Mouse (Mus musculus) lung, embryonic 16.5 days (tissue): ENCODE measurements around the gene Ociad2. TPM values are rescaled to one million over a fixed set of nuclear protein-coding genes. Genes with fewer than 3 reads are reported as not detected.

Source experiments
- ATAC-seq: fragments of 200-750 bp; cut with Nextera tagmentation; 2 replicates; pipeline ENCODE4 v1.8.0; 2017; ENCODE audit warnings: low read depth, mild to moderate bottlenecking, moderate library complexity
- H3K27ac ChIP-seq: fragments of 300-500 bp; sonication (generic); 2 replicates; pipeline ENCODE4 v1.5.1; 2014; ENCODE audit warnings: mild to moderate bottlenecking, control low read depth, low read length
- H3K27me3 ChIP-seq: fragments of 300-500 bp; sonication (generic); 2 replicates; pipeline ENCODE4 v1.6.1; 2014; ENCODE audit warnings: low read depth, low read length, mixed read lengths; ENCODE audit not compliant: control insufficient read depth, insufficient read depth
- H3K36me3 ChIP-seq: fragments of 300-500 bp; sonication (generic); 2 replicates; pipeline ENCODE4 v1.6.1; 2014; ENCODE audit warnings: low read length; ENCODE audit not compliant: control insufficient read depth, insufficient read depth
- H3K4me1 ChIP-seq: fragments of 300-500 bp; sonication (generic); replicated peaks from 2 replicates; pipeline ENCODE4 v1.6.1; 2014; ENCODE audit warnings: low read length, mixed read lengths; ENCODE audit not compliant: control insufficient read depth, insufficient read depth
- H3K4me2 ChIP-seq: fragments of 300-500 bp; sonication (generic); 2 replicates; pipeline ENCODE4 v1.6.1; 2014; ENCODE audit warnings: low read depth, low read length, control low read depth
- H3K4me3 ChIP-seq: fragments of 300-500 bp; sonication (generic); 2 replicates; pipeline ENCODE4 v1.5.1; 2014; ENCODE audit warnings: mild to moderate bottlenecking, low read length, control low read depth
- H3K9ac ChIP-seq: fragments of 300-500 bp; sonication (generic); 2 replicates; pipeline ENCODE4 v1.6.1; 2014; ENCODE audit warnings: low read length, control low read depth
- H3K9me3 ChIP-seq: fragments of 300-500 bp; sonication (generic); 2 replicates; pipeline ENCODE4 v1.6.1; 2016; ENCODE audit warnings: low read length; ENCODE audit not compliant: control insufficient read depth
- WGBS: fragments of 180-500 bp; shearing (Covaris S2); extraction: QIAGEN DNeasy Blood & Tissue Kit; methylation state at CpG from one replicate; pipeline ENCODE4 v1.1.7; 2014; 5-methylcytosine and 5-hydroxymethylcytosine counted together
- polyA plus RNA-seq: library from polyadenylated mRNA; unstranded; fragments of >200 nt; fragmentation: Nextera tagmentation; extraction: Ambion mirVana; gene quantifications from 2 replicates; pipeline ENCODE4 v1.2.1, GENCODE M21; 2015

Ociad2 gene
- polyA plus RNA-seq, 1 experiment from 2014 or later: 53.4 TPM

- H3K27ac ChIP-seq: no peak overlapping the region
- no peak overlapping the region for H3K4me2 ChIP-seq
- H3K9ac ChIP-seq: no peak overlapping the region
- peaks cover 2% of the 10 kb centered on the region; the same call in 1 of the 2 replicates for H3K4me1 ChIP-seq
- H3K36me3 ChIP-seq: no peaks in the 10 kb centered on the region
- 73% methylated on average over 22 of the region's 22 CpGs for WGBS
- H3K27me3 ChIP-seq: no peaks in the 10 kb centered on the region
- no peaks in the 10 kb centered on the region for H3K9me3 ChIP-seq
- no peak for ATAC-seq
- H3K4me3 ChIP-seq: no peak overlapping the region
Measured at GRCm38 (mm10) chr5:73342701-73343355, 2.0 kb upstream of the Ociad2 start.

DNA sequence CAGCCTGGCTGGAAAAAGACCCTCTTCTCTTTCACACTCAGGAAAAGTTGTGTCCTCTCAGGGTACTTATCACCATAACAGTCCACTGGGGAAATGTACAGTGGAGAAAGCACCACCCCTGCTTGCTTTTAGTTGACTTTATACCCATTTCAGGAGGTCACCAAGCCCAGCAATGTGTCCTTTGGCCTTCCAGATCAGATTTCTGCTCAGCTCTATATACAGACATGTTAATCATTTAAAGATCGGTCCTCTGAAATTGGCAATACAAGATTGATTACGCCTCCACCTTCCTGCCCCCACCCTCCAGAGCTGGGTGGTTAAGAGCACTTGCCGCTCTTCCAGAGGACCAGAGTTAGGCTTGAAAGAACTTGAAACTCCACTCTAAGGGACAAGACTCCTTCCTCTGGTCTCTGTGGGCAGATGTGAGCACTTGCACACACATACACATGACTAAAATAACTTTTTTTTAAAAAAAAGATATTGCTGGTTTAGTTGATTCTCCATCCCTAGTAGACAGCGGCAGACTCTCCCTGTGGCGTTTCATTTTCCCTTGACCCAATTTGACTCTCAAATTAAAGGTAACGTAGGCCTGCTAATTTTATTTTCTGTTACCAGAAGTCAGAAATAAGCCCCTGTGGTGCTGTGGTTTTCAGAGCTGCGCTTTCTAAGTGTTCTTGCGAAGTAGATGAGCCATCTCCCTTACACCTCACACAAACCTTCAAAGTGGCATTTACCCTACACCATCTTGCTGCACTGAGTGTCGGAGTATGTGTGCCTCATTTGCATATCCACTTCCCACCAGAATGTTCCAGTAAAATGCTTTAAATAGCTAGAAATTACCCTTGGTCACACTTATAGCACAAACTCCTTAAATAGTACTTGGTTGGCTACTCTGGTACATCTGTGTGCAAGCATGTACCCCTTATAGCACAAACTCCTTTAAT, 777 bp downstream of the Ociad2 start:
- Histone ChIP-seq H3K27me3 (no peaks in the 10 kb centered on the region; the same call in 1 of the 2 replicates), H3K36me3 (no peaks in the 10 kb centered on the region), H3K4me1 (peaks cover 2% of the 10 kb centered on the region; the same call in 1 of the 2 replicates), H3K9ac (no peak overlapping the region), H3K4me3 (no peak overlapping the region), H3K27ac (no peak overlapping the region), H3K9me3 (no peaks in the 10 kb centered on the region), H3K4me2 (no peak overlapping the region)
- 82% methylated on average over 9 of the region's 9 CpGs for WGBS
- no peak for ATAC-seq

GRCm38 (mm10) chr5:73338832-73339163, 2.0 kb downstream of the Ociad2 start:
- ATAC-seq: no peak

GRCm38 (mm10) chr5:73337961-73338831, 2.6 kb downstream of the Ociad2 start:
- peak; percentile 71 for ATAC-seq
- Histone ChIP-seq H3K27ac (peak overlapping the region; percentile 70), H3K9ac (peak overlapping the region; percentile 76)

More at GRCm38 (mm10) chr5:73338832-73339163, 2.0 kb downstream of the Ociad2 start:
- H3K9me3 ChIP-seq: no peaks in the 10 kb centered on the region
- H3K36me3 ChIP-seq: no peaks in the 10 kb centered on the region
- H3K4me2 ChIP-seq: peak overlapping the region; percentile 85
- H3K9ac ChIP-seq: peak overlapping the region; percentile 76
- peaks cover 2% of the 10 kb centered on the region; the same call in 1 of the 2 replicates for H3K4me1 ChIP-seq
- H3K27ac ChIP-seq: no peak overlapping the region; the same call in 1 of the 2 replicates
- H3K27me3 ChIP-seq: no peaks in the 10 kb centered on the region; the same call in 1 of the 2 replicates
- 50% methylated on average over 14 of the region's 14 CpGs for WGBS
- H3K4me3 ChIP-seq: peak overlapping the region; percentile 62

DNA sequence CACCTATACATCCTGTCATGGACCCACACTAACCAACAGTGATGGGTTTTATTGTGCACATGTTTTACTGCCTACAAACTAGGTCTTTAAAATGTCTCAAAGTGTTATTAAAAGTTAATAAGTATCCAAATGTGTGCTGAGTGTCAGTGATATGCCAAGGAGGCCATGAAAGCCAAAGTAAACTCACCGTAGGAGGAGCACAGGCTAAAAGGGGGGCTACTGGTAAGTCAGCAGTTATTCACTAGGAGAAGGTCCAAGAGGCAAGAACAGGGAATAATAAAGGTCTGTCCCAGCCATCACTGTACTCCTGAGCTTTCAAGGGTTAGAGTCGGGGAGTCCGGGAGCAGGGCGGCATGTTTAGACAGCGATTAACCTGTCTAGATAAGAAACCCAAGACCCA, 4.4 kb downstream of the Ociad2 start:
- H3K36me3 ChIP-seq: no peaks in the 10 kb centered on the region
- no peaks in the 10 kb centered on the region for H3K9me3 ChIP-seq
- peak overlapping the region; percentile 28; the same call in 1 of the 2 replicates for H3K4me2 ChIP-seq
- no peaks in the 10 kb centered on the region; the same call in 1 of the 2 replicates for H3K27me3 ChIP-seq
- 12% methylated on average over 5 of the region's 5 CpGs for WGBS
- ATAC-seq: peak; percentile 48
- H3K4me1 ChIP-seq: peaks cover 2% of the 10 kb centered on the region; the same call in 1 of the 2 replicates
- peak overlapping the region; percentile 58 for H3K27ac ChIP-seq
- H3K4me3 ChIP-seq: no peak overlapping the region
- no peak overlapping the region for H3K9ac ChIP-seq

More at GRCm38 (mm10) chr5:73337961-73338831, 2.6 kb downstream of the Ociad2 start:
- Histone ChIP-seq H3K4me1 (peaks cover 2% of the 10 kb centered on the region; the same call in 1 of the 2 replicates), H3K4me2 (peak overlapping the region; percentile 85), H3K36me3 (no peaks in the 10 kb centered on the region), H3K4me3 (peak overlapping the region; percentile 62), H3K9me3 (no peaks in the 10 kb centered on the region), H3K27me3 (no peaks in the 10 kb centered on the region; the same call in 1 of the 2 replicates)
- WGBS: 3% methylated on average over 38 of the region's 41 CpGs

DNA sequence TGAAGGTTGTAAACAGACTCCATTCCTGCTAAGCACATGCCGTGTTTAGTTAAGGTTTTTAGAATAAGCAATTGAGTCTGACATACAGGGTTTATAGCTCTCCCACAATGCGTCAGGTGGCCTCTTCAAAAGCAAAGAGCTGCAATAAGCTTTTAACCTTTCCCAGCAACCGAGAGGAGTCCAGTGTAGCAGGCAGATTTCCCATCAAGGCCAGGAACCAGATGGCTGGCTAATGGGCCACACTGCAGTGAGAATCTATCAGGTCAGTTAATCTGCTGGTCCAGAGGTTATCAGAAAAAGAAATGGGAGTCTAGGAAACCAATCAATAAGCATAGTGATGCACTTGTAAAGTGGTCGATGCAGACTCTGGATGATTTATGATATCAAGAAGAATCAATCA, 9.8 kb downstream of the Ociad2 start:
- H3K9ac ChIP-seq: no peak overlapping the region
- no peak overlapping the region for H3K4me2 ChIP-seq
- H3K4me3 ChIP-seq: no peak overlapping the region
- peaks cover 4% of the 10 kb centered on the region; the same call in 1 of the 2 replicates for H3K4me1 ChIP-seq
- no peaks in the 10 kb centered on the region for H3K27me3 ChIP-seq
- 16% methylated on average over 4 of the region's 4 CpGs for WGBS
- peak overlapping the region; percentile 3 for H3K27ac ChIP-seq
- ATAC-seq: no peak
- H3K36me3 ChIP-seq: no peaks in the 10 kb centered on the region
- no peaks in the 10 kb centered on the region for H3K9me3 ChIP-seq

- Histone ChIP-seq H3K9me3 (no peaks in the 10 kb centered on the region), H3K4me2 (no peak overlapping the region), H3K4me1 (no peaks in the 10 kb centered on the region), H3K36me3 (no peaks in the 10 kb centered on the region), H3K9ac (no peak overlapping the region), H3K4me3 (no peak overlapping the region), H3K27ac (no peak overlapping the region), H3K27me3 (no peaks in the 10 kb centered on the region)
- no peak for ATAC-seq
- WGBS: 68% methylated on average over 8 of the region's 8 CpGs
Measured at GRCm38 (mm10) chr5:73324526-73325170, 16.2 kb downstream of the Ociad2 start.

DNA sequence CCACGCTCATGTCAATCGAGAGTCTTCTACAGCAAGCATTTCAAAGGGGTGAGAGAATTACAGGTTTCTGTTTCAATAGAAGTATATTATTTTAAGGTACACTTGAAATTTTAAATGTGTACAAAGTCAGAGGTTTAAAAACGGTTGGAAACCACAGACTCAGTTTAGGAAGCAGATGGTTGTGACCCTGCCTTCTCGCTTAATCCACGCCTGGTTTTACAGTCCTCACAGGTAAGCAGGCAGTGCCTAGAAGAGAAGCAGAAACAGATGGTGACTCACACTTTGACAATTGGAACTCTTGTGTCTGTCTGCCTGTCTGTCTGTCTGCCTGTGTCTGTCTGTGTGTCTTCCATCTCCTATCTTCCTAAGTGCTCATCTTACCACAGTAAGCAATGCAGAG, 17.2 kb downstream of the Ociad2 start:
- H3K9ac ChIP-seq: no peak overlapping the region
- 77% methylated on average over 5 of the region's 5 CpGs for WGBS
- H3K4me2 ChIP-seq: no peak overlapping the region
- no peak overlapping the region for H3K27ac ChIP-seq
- no peaks in the 10 kb centered on the region for H3K4me1 ChIP-seq
- H3K4me3 ChIP-seq: no peak overlapping the region
- no peak for ATAC-seq
- no peaks in the 10 kb centered on the region for H3K9me3 ChIP-seq
- no peaks in the 10 kb centered on the region for H3K27me3 ChIP-seq
- H3K36me3 ChIP-seq: no peaks in the 10 kb centered on the region
